ENCODE assay signal across 8 mouse cellular contexts in genomic region chr11:120625152-120625775, GRCm38 (mm10). TPM values are rescaled to one million over a fixed set of nuclear protein-coding genes. Genes with fewer than 3 reads are reported as not detected.
DNase-seq lines count a peak whose midpoint lies in the region; ATAC-seq lines count a peak whose summit lies in the region.

TSS of gene Sirt7 (minus strand) at chr11:120625240.

- peak within 1 kb of the TSS; percentile 74 for H3K27ac ChIP-seq in limb, embryonic 11.5 days (replicated peaks; ENCODE audit: low read depth, low read length)
- peak within 1 kb of the TSS; percentile 84 for H3K27ac ChIP-seq in neural tube, embryonic 15.5 days (replicated peaks)

- ATAC-seq in limb, embryonic 11.5 days (ENCODE audit: insufficient number of reproducible peaks, low FRiP score, low TSS enrichment, low read depth) = peak; percentile 40
- peak; percentile 43 for ATAC-seq in neural tube, embryonic 15.5 days (ENCODE audit: low FRiP score)

- peaks cover 15% of the 10 kb centered on the region for H3K4me1 ChIP-seq in limb, embryonic 11.5 days (ENCODE audit: control insufficient read depth, insufficient read depth, low read length)
- H3K4me1 ChIP-seq in neural tube, embryonic 15.5 days = peaks cover 40% of the 10 kb centered on the region

- intact Hi-C loops in heart, postnatal 14 days (cut with DNase I) = loop anchor here (2.0 kb wide), 1 partner anchor 50 kb away; no protein-coding TSS in a partner anchor

- peak within 1 kb of the TSS; percentile 68 for H3K9ac ChIP-seq in limb, embryonic 11.5 days (ENCODE audit: low read length)
- peak within 1 kb of the TSS; percentile 65 for H3K9ac ChIP-seq in neural tube, embryonic 15.5 days (replicated peaks)

- peaks cover 10% of the 10 kb centered on the region for H3K36me3 ChIP-seq in limb, embryonic 11.5 days (ENCODE audit: control insufficient read depth, insufficient read depth, low read length)
- H3K36me3 ChIP-seq in neural tube, embryonic 15.5 days = peaks cover 46% of the 10 kb centered on the region

- 22% methylated on average over 5 of the region's 5 CpGs for WGBS in limb, embryonic 11.5 days
- WGBS in neural tube, embryonic 15.5 days = 18% methylated on average over 5 of the region's 5 CpGs

- peak within 1 kb of the TSS; percentile 100 for H3K4me2 ChIP-seq in limb, embryonic 11.5 days (ENCODE audit: low read depth, severe bottlenecking)
- H3K4me2 ChIP-seq in neural tube, embryonic 15.5 days = peak within 1 kb of the TSS; percentile 94

- no peaks in the 10 kb centered on the region for H3K9me3 ChIP-seq in limb, embryonic 11.5 days (ENCODE audit: control insufficient read depth, low read length)
- no peaks in the 10 kb centered on the region for H3K9me3 ChIP-seq in neural tube, embryonic 15.5 days (replicated peaks)

- H3K4me3 ChIP-seq in limb, embryonic 11.5 days (ENCODE audit: low read depth, low read length) = peak within 1 kb of the TSS; percentile 91
- peak within 1 kb of the TSS; percentile 72 for H3K4me3 ChIP-seq in neural tube, embryonic 15.5 days (replicated peaks)

- peak; percentile 55 for DNase-seq in cerebellum, adult 9-11 months
- no peak for DNase-seq in cerebellum, postnatal 14 days
- DNase-seq in thymus, postnatal 0 days (ENCODE audit: low spot score) = no peak
- no peak for DNase-seq in thymus, postnatal 10 days (ENCODE audit: low spot score in 2 of 2)
- DNase-seq in heart, postnatal 14 days = no peak
- DNase-seq in limb, embryonic 11.5 days (ENCODE audit: low spot score) = no peak
- no peak for DNase-seq in urinary bladder, postnatal 14 days (ENCODE audit: low spot score)

- no peaks in the 10 kb centered on the region for H3K27me3 ChIP-seq in limb, embryonic 11.5 days (ENCODE audit: control insufficient read depth, insufficient read depth, low read length)
- no peaks in the 10 kb centered on the region for H3K27me3 ChIP-seq in neural tube, embryonic 15.5 days (replicated peaks)

RNA-seq across cellular contexts. Expression of gene Sirt7, which starts in this region (rescaled TPM):
- 100 and 108 TPM in 2 replicates for polyA plus RNA-seq in thymus, postnatal 0 days (2015; fragmentation: Nextera tagmentation; extraction: Ambion mirVana)
- 10 to 100 TPM; 10.8 to 12.3 TPM for total RNA-seq in heart, postnatal 14 days (2021)
- 24.6 TPM in 2 replicates for polyA plus RNA-seq in limb, embryonic 11.5 days (2014; fragmentation: Nextera tagmentation; extraction: Ambion mirVana)
- polyA plus RNA-seq in neural tube, embryonic 15.5 days (2015; fragmentation: Nextera tagmentation; extraction: Ambion mirVana) = 43.2 and 45.1 TPM in 2 replicates
